Mouse (Mus musculus) T-cell, adult 2 months (primary cell): ENCODE data around the gene Cyp4f37.
"Not testable (repeated sequence)": the region's sequence is repeated elsewhere in the genome, so short reads cannot be mapped to it uniquely, and the experiment has no call there.

Experiments used
- DNase-seq: peaks from one replicate; pipeline ENCODE4 v3.0.0; 2022; ENCODE audit warnings: low spot score

Gene Cyp4f37

GRCm38 (mm10) chr17:32621018-32621417 lies at the start of gene Cyp4f37:
Gene Cyp4f37 (plus strand): TSS chr17:32621309.
- DNase-seq, result not testable (repeated sequence)

GRCm38 (mm10) chr17:32573286-32573685 lies 47.8 kb upstream of the Cyp4f37 start:
- DNase-seq, result not testable (repeated sequence)

- DNase-seq, result no peak
These were observed 43.5 kb upstream of the Cyp4f37 start for GRCm38 (mm10) chr17:32577496-32578186.

- no peak for DNase-seq
These were observed 24.6 kb upstream of the Cyp4f37 start for GRCm38 (mm10) chr17:32596494-32596893.

- no peak for DNase-seq
These were observed 13.1 kb upstream of the Cyp4f37 start for GRCm38 (mm10) chr17:32608055-32608454.

GRCm38 (mm10) chr17:32610231-32610630 lies 10.9 kb upstream of the Cyp4f37 start:
- DNase-seq, result not testable (repeated sequence)

GRCm38 (mm10) chr17:32610896-32611295 lies 10.2 kb upstream of the Cyp4f37 start:
- DNase-seq, result no peak

- DNase-seq, result no peak
These were observed 8.7 kb upstream of the Cyp4f37 start for GRCm38 (mm10) chr17:32612417-32612816.

- no peak for DNase-seq
These were observed 3.9 kb upstream of the Cyp4f37 start for GRCm38 (mm10) chr17:32617252-32617651.

- DNase-seq, result not testable (repeated sequence)
These were observed 8.6 kb downstream of the Cyp4f37 start for GRCm38 (mm10) chr17:32629726-32630125.

GRCm38 (mm10) chr17:32631936-32632335 lies 10.8 kb downstream of the Cyp4f37 start:
- no peak for DNase-seq

GRCm38 (mm10) chr17:32634242-32634971 lies 13.3 kb downstream of the Cyp4f37 start:
- not testable (repeated sequence) for DNase-seq

- DNase-seq, result peak; percentile 79
These were observed 13.8 kb downstream of the Cyp4f37 start for GRCm38 (mm10) chr17:32634972-32635314.

GRCm38 (mm10) chr17:32636341-32636740 lies 15.2 kb downstream of the Cyp4f37 start:
- no peak for DNase-seq

- no peak for DNase-seq
These were observed 16.0 kb downstream of the Cyp4f37 start for GRCm38 (mm10) chr17:32637151-32637550.

GRCm38 (mm10) chr17:32646631-32647030 lies 25.5 kb downstream of the Cyp4f37 start:
- no peak for DNase-seq

- no peak for DNase-seq
These were observed 32.8 kb downstream of the Cyp4f37 start for GRCm38 (mm10) chr17:32653860-32654259.

- no peak for DNase-seq
These were observed 35.9 kb downstream of the Cyp4f37 start for GRCm38 (mm10) chr17:32657041-32657440.

GRCm38 (mm10) chr17:32658246-32658645 lies 37.1 kb downstream of the Cyp4f37 start:
- DNase-seq, result no peak

- no peak for DNase-seq
These were observed 37.6 kb downstream of the Cyp4f37 start, which contains the start of gene Cyp4f40 for GRCm38 (mm10) chr17:32658712-32659111. Gene Cyp4f40 (plus strand): TSS chr17:32658900.

- DNase-seq, result no peak
These were observed 52.9 kb downstream of the Cyp4f37 start for GRCm38 (mm10) chr17:32673976-32674375.

- DNase-seq, result peak; percentile 56
These were observed 55.0 kb downstream of the Cyp4f37 start for GRCm38 (mm10) chr17:32676040-32676635.

- peak; percentile 53 for DNase-seq
These were observed 59.3 kb downstream of the Cyp4f37 start for GRCm38 (mm10) chr17:32680404-32680803.
